Mouse (Mus musculus): ENCODE results near the gene Adat3.
A peak's percentile ranks its signal among the peaks of the same experiment; 100 is the strongest.

Gene Adat3

GRCm38 (mm10) chr10:80602698-80603325, at the start of gene Adat3, which contains the start of gene Scamp4:
TSS of gene Adat3 (plus strand) at chr10:80602880.
TSS of gene Scamp4 (plus strand) at chr10:80602872.
- peak; percentile 95 for DNase-seq

- DNase-seq: no peak
Measured at GRCm38 (mm10) chr10:80553575-80553974, 49.1 kb upstream of the Adat3 start.

DNA sequence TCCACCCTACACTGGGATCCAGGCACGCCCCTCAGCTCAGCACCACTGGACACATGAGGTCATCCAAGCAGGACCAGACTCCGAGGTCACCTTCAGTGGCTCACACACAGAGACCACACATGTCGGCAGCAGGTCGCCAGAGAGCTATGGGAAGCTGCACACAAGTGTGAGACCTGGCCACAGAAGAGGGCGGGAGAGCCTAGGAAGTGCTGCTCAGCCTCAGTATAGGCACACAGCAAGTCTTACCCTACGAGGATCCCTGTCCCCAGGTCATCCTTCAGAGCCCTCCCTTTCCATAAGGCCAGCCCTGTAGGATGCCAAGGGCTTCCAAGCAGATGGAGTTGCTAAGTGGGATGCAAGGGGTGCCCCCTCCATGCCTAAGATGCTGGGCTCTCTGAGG, 48.7 kb upstream of the Adat3 start:
- DNase-seq: no peak

DNA sequence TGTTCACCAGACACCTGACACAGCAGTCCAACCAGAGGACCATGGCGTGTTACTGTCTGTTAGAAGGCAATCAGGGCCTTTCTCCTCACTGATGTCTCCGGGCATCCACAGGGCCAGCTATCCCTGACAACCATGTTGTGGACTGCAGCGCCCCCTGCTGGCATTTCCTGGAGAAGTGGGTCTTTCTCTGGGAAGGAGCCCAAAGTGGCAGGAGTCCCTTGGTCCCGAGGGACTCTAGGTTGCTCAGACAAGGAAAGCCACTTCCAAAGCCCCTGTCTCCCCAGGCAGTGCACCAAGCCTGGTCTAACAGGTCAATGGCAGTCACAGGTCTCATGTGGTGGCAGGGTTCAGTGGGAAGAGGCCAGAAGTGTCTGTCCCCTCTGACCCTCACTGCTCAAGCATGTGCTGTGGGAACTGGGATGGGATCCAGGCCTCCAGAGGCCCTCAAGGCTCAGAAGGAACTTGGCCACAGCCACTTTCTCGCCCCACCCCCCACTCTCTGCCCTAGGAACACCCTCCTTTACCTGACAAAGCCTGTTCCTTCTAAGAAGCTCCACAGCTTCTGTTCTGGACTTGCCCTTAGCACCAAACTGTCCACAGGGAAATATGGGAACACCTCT, 45.2 kb upstream of the Adat3 start:
- DNase-seq: peak; percentile 83

GRCm38 (mm10) chr10:80559431-80559830, 43.2 kb upstream of the Adat3 start:
- peak; percentile 40 for DNase-seq

GRCm38 (mm10) chr10:80560621-80561020, 42.1 kb upstream of the Adat3 start:
- DNase-seq: no peak

DNA sequence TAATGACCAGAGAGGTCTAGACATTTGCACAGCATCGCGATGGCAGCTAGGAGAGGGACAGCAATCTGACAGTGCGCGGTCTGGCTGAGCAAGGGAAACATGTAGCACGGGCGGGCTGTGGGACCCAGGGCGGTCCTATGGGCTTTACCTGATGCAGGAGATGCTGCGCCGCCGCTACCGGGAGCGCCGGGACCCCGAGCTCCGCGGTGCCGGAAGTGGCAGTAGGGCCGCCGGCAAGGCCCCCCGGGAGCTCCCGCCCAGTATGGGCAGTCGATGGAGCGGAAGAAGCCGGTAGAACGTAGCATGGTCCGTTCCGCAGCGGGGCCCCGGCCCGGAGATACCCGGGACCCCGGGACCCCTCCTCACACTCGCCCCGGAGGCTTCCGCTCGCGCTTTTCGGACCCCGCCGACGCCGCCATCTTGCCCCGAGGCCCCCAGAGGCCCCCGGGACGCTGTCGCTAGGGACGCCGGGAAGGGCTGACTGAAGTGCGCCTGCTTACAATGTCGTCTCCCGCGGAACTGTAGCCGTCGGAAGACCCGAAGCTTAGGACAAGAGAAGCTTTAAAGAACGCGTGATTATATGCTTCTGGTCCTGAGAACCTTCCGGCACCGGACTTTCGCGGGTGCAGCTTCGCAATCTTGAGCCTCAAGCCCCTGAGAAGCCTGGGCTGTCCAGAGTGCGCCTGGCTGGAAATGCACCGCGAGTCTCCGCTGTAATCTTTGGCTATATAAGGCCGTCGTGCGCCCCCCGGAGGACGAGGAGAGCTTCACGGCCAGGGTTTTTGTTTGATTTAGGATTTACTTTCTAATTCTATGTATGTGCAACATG, 41.4 kb upstream of the Adat3 start, which contains the start of gene Rexo1:
Rexo1 (minus strand) TSS at position 445 of the 829 bp plus-strand sequence.
- peak; percentile 95 for DNase-seq

DNA sequence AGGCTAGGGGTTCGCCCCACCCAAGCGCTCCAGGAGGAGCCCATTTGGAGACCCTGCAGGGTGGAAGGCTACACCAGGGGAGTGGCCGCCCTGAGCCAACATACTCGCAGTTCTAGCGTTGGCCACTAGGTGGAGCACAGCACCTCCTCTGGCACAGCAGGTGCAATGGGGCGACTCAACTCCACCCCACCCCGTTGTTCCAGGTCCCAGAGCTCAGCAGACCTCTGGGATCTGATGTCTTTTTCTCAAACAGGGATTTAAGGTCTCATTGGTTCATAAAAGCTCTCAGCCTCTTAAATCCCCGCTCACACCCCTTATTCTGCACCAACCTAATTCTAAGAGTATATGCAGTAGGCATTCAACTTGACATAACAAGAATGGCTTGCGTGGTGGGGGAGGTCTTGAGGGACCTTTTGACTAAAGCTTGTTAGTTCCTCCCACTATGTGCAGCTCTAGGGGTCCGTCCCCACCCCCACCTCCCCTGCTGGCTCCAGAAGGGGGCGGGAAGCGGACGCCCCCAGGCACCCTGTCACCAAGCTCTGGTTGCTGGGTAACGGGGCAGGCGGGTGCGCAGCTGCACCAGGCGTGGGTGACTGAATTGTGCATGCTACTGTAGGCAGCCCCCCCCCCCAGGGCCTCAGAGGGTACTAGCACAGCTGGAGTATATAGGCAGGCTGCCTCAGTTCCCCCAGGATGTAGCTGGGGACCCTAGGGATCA, 36.1 kb upstream of the Adat3 start:
- peak; percentile 91 for DNase-seq

GRCm38 (mm10) chr10:80568876-80569275, 33.8 kb upstream of the Adat3 start:
- no peak for DNase-seq

DNA sequence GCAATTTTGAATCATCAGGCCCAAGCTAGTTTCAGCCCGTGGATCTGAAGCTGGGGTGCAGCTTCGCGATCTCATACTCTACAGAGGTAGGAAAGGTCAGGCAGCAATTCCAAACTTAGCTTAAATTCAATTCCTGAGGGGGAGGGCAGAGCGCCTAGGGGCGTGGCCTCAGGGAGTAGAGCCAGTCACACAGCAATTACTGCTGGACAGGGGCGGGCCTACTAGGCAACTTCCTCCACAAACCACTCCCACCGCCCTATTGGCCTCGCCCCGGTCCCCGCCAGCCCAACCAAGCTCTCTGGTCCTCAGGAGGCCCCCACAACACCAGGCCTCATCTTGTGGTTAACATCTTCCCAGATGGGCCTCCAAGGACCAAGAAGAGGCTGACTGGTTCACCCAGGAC, 33.0 kb upstream of the Adat3 start:
- no peak for DNase-seq

GRCm38 (mm10) chr10:80570419-80570818, 32.3 kb upstream of the Adat3 start:
- DNase-seq: no peak

- no peak for DNase-seq
Measured at GRCm38 (mm10) chr10:80570871-80571836, 31.5 kb upstream of the Adat3 start.

DNA sequence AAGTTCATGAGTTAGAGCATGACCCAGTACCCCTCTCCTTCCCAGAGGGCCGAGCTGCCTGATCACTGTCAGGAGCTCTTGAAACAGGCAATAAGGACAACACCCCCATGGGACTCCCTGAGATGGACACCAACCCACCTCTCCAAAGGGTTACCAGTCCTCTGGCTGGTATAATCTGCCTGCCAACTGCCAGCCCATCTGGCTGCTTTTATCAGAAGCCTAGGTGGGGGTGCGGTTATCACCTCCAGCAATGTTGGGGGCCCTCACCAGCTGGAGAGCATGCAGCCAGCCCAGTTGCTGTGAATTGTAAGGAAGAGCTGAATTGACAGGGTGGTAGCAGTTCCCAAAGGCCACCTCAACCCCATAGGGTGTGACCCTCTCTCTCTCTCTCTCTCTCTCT, 30.2 kb upstream of the Adat3 start:
- peak; percentile 39 for DNase-seq

DNA sequence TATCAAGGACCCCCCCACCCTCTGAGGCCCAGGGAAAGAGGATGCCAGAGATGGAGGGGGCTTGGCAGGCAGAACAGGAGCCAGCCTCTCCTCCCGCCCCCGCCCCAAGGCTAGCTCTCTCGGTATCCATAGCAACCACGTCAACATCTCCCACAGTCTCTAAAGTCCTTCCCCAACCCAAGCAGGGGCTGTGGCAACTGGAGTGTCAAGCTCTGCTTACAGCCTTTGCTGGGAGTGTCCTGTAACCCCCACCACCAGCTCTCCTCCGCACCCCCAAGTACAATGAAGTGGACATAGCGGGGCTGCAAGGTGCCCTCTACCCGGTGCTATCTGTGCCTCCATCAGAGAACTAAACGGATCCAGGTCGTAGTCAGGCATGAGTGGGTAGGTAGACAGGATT, 28.7 kb upstream of the Adat3 start:
- no peak for DNase-seq

DNA sequence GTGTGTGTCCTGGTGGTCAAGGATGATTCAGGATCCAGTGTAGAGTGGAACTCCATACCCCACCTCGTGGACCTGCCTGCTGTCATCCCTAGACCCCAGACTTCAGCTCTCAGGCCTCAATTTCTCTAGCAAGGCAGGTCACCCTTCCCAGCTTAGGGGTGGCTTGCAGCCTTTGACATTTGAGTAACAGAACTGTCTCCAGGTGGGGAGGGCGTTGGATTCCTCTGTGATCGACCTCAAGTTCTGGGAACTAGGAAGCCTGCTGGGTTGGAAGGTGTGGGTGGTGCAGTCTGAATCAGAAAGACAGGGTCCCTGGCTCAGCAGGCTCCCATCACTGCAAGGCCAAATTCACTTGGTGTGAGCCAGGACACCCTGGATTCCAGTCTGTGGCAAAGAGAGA, 27.8 kb upstream of the Adat3 start:
- DNase-seq: peak; percentile 52

GRCm38 (mm10) chr10:80575925-80576324, 26.8 kb upstream of the Adat3 start:
- DNase-seq: peak; percentile 42

- peak; percentile 63 for DNase-seq
Measured at GRCm38 (mm10) chr10:80576351-80577194, 26.1 kb upstream of the Adat3 start.

DNA sequence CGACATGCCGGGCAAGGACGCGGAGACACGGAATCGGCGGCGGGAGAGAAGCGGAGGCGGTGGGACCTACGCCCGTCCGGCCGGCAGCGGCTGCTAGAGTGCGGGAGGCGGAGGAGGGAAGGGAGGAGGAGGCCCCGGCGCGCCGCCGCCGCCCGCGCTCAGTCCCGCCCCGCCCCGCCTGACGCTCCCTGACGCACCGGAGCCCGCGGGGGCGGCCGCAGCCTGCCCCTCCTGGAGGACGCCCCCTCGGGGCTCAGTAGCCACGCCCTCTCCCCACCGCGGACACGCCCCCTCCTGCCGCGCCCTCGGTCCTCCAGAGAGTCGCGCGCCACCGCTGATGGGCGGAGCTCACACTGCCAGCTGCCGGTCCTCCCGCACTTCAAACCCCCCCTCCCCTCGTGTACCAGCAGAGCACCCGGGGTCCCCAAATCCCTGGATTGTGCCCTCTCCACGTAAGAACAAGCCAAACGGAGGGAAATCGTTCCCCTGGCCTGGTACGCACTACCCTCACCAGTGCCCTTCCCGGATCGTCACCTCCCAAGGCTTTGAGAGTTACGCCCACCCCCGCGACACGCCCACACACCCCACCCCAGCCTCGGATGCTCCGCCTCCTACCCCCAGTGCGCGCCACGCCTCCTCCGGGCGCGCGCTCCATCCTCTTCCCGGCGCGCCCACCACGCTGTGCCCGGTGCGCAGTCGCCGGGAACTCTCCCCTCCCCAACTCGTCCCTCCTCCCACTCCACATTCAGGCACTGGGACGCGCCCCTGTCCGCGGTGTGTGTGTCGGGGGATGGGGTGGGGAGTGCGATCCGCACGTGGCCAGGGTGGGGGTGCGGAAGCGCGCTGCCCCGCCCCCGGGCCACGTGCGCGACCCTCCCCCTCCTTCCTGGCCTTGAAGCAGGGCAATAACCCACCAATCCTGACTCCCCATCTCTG, 25.2 kb upstream of the Adat3 start, which contains the start of gene Klf16:
Klf16 (minus strand) TSS at position 127 of the 936 bp plus-strand sequence.
- DNase-seq: peak; percentile 90

GRCm38 (mm10) chr10:80578131-80578750, 24.4 kb upstream of the Adat3 start:
- peak; percentile 80 for DNase-seq
